Mouse (Mus musculus) liver, postnatal 0 days (tissue): ENCODE data around the gene Cmya5. TPM values are rescaled to one million over a fixed set of nuclear protein-coding genes. Genes with fewer than 3 reads are reported as not detected.
"Not testable (repeated sequence)": the region's sequence is repeated elsewhere in the genome, so short reads cannot be mapped to it uniquely, and the experiment has no call there.

Source experiments
- ATAC-seq: fragments of 200-750 bp; cut with Nextera tagmentation; 2 replicates; pipeline ENCODE4 v1.8.0; 2017; ENCODE audit warnings: mild to moderate bottlenecking, moderate library complexity
- DNase-seq: peaks from one replicate; pipeline ENCODE4 v3.0.0-alpha.2; 2016
- H3K27ac ChIP-seq: fragments of 300-500 bp; sonication (generic); 2 replicates; pipeline ENCODE4 v1.5.1; 2014; ENCODE audit warnings: antibody characterized with exemption, moderate library complexity, mild to moderate bottlenecking, low read depth
- H3K27me3 ChIP-seq: fragments of 300-500 bp; sonication (generic); 2 replicates; pipeline ENCODE4 v1.6.1; 2014; ENCODE audit warnings: low read length, control low read depth, mixed read lengths; ENCODE audit not compliant: insufficient read depth
- H3K36me3 ChIP-seq: fragments of 300-500 bp; sonication (generic); replicated peaks from 2 replicates; pipeline ENCODE4 v1.6.1; 2014; ENCODE audit warnings: mild to moderate bottlenecking, control low read depth, low read length, moderate library complexity, mixed read lengths; ENCODE audit not compliant: insufficient read depth
- H3K4me1 ChIP-seq: fragments of 300-500 bp; sonication (generic); 2 replicates; pipeline ENCODE4 v1.6.1; 2014; ENCODE audit warnings: antibody characterized with exemption, mild to moderate bottlenecking, control low read depth; ENCODE audit not compliant: insufficient read depth
- H3K4me2 ChIP-seq: fragments of 300-500 bp; sonication (generic); 2 replicates; pipeline ENCODE4 v1.6.1; 2014; ENCODE audit warnings: low read depth, mild to moderate bottlenecking, low read length, moderate library complexity, mixed read lengths
- H3K4me3 ChIP-seq: fragments of 300-500 bp; sonication (generic); 2 replicates; pipeline ENCODE4 v1.5.1; 2014; ENCODE audit warnings: low read depth, low read length
- H3K9ac ChIP-seq: fragments of 300-500 bp; sonication (generic); replicated peaks from 2 replicates; pipeline ENCODE4 v1.6.1; 2014; ENCODE audit warnings: mild to moderate bottlenecking, moderate library complexity
- H3K9me3 ChIP-seq: fragments of 300-500 bp; sonication (generic); 2 replicates; pipeline ENCODE4 v1.6.1; 2016; ENCODE audit warnings: mild to moderate bottlenecking, control low read depth, low read length, mixed read lengths
- CTCF ChIP-seq: sonication (generic); IDR thresholded peaks from 2 replicates; pipeline ENCODE4 v1.5.1; 2016; ENCODE audit warnings: antibody characterized with exemption, low read depth
- EP300 ChIP-seq: IDR thresholded peaks from 2 replicates; pipeline ENCODE4 v1.6.1; 2016; ENCODE audit warnings: antibody characterized with exemption, low read depth, mild to moderate bottlenecking
- WGBS: fragments of 180-500 bp; shearing (Covaris S2); extraction: QIAGEN DNeasy Blood & Tissue Kit; methylation state at CpG from one replicate; pipeline ENCODE4 v1.1.7; 2014; ENCODE audit not compliant: insufficient replicate concordance; 5-methylcytosine and 5-hydroxymethylcytosine counted together
- polyA plus RNA-seq: library from polyadenylated mRNA; unstranded; fragments of >200 nt; fragmentation: Nextera tagmentation; extraction: Ambion mirVana; gene quantifications from 2 replicates; pipeline ENCODE4 v1.2.1, GENCODE M21; 2015

Gene Cmya5
- polyA plus RNA-seq, 1 experiment from 2014 or later: 0.01 TPM

DNA sequence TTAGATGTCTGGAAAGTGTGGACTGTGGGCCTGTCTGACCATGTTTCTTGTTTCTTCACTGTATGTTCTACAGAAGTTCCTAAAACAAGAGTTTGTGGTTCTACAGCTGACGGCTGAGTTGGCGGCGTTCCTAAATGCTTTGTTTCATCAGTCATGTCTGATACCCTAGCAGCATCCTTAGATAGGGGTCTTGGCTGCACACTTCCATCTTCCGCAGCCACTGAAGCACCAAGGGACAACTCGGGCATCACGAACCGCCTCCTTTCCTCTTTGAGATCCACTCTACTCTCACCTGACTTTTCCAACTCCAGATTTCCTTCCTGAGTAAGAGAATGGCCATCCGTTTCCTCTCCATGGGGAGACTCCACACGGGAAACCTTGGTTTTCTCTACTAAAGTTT lies 53.3 kb downstream of the Cmya5 start:
- DNase-seq: no peak
- Histone ChIP-seq H3K4me3 (no peak overlapping the region), H3K4me1 (peaks cover 10% of the 10 kb centered on the region; the same call in 1 of the 2 replicates), H3K9ac (no peak overlapping the region), H3K4me2 (no peak overlapping the region), H3K9me3 (no peaks in the 10 kb centered on the region), H3K27me3 (no peaks in the 10 kb centered on the region), H3K27ac (no peak overlapping the region), H3K36me3 (no peaks in the 10 kb centered on the region)
- ATAC-seq: no peak
- 76% methylated on average over 9 of the region's 9 CpGs for WGBS
- no peak for TF ChIP-seq EP300
- no peak for TF ChIP-seq CTCF

DNA sequence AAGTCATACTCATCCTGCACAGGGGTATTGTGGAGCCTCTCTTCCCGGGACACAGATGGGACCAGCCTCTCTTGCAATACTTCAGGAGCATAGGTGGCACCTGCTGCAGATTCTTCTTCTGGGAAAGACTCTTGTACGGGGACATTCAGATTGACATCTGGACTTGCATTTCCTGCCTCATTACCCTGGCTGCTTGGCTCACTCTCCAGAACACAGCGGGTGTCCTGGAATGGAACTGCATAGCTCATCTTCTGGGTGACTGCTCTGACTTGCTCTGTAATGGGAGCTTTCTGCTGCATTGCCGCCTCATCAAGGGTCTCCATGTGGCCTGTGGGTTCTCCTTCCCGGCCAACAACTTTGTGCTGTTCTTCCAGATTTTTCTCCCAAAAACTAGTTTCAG lies 55.0 kb downstream of the Cmya5 start:
- H3K4me1 ChIP-seq: 0 out of 2 replicates have a peak, but pooled peaks cover 4% of the 10 kb centered on the region
- H3K36me3 ChIP-seq: no peaks in the 10 kb centered on the region
- H3K9me3 ChIP-seq: no peaks in the 10 kb centered on the region
- DNase-seq (no peak), ATAC-seq (no peak)
- TF ChIP-seq CTCF: no peak
- TF ChIP-seq EP300: no peak
- 65% methylated on average over 5 of the region's 5 CpGs for WGBS
- no peak overlapping the region for H3K27ac ChIP-seq
- H3K27me3 ChIP-seq: no peaks in the 10 kb centered on the region
- no peak overlapping the region for H3K4me2 ChIP-seq
- no peak overlapping the region for H3K9ac ChIP-seq
- H3K4me3 ChIP-seq: no peak overlapping the region

DNA sequence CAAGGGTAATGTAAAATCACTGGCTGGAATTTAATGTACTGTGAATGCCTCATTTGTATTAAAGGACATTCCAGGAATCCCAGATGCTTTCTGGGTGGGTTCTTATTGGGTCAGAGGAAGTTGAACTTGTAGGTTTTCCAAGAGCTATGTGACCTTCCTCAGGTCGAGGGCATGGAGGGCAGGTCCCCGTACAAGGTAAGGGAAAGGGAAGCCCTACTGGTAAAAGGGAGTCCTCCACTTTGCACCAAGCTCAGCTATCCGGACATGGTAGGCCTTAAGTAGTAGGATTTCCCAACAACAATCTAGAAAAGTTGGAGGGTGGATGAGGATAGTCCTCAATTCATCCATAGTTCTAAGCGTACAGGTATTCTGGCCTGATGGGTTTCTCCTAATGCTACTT lies 58.8 kb downstream of the Cmya5 start:
- Histone ChIP-seq H3K9me3 (no peaks in the 10 kb centered on the region), H3K27me3 (no peaks in the 10 kb centered on the region), H3K4me1 (no peaks in the 10 kb centered on the region), H3K9ac (no peak overlapping the region), H3K27ac (no peak overlapping the region), H3K4me2 (no peak overlapping the region), H3K4me3 (no peak overlapping the region), H3K36me3 (no peaks in the 10 kb centered on the region)
- WGBS: 72% methylated on average over 4 of the region's 4 CpGs
- TF ChIP-seq EP300 (no peak), CTCF (no peak)
- DNase-seq (no peak), ATAC-seq (no peak)

DNA sequence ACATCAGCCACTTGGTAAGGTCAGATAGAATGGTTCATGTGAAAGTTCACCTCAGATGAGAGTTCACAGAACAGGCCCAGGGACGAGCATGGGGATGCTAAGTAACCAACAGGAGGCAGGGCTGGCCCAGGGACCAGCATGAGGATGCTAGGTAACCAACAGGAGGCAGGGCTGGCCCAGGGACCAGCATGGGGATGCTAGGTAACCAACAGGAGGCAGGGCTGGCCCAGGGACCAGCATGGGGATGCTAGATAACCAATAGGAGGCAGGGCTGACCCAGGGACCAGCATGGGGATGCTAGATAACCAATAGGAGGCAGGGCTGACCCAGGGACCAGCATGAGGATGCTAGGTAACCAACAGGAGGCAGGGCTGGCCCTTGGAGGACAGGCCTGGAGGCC lies 62.2 kb downstream of the Cmya5 start:
- not testable (repeated sequence) for H3K9me3 ChIP-seq, H3K36me3 ChIP-seq, H3K27ac ChIP-seq, DNase-seq, H3K27me3 ChIP-seq, H3K9ac ChIP-seq, H3K4me3 ChIP-seq, H3K4me2 ChIP-seq, ATAC-seq, H3K4me1 ChIP-seq
- WGBS: 39% methylated on average over 1 of the region's 1 CpGs
- TF ChIP-seq CTCF: 0 out of 2 replicates have a peak, but pooled peaks have one; percentile 13

DNA sequence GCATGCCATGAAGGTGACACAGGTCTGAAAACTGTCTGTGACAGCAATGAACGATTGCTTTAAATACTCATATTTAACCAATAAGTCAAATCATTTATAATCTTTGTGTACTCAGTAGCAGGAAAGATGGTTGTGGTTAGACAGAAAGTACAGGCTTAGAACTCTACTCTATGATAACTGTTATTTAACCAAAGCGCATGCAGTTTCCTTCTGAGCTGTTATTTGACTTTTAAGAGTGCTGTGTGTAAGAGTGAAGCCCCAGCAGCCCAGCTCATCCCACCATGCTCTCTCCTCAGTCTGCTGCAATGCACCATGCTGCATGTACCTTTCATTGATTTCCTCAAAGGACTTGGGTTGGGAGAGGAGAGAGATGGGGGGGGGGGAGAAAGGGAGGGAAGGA lies 63.7 kb downstream of the Cmya5 start:
- no peak for ATAC-seq
- WGBS: 73% methylated on average over 2 of the region's 2 CpGs

DNA sequence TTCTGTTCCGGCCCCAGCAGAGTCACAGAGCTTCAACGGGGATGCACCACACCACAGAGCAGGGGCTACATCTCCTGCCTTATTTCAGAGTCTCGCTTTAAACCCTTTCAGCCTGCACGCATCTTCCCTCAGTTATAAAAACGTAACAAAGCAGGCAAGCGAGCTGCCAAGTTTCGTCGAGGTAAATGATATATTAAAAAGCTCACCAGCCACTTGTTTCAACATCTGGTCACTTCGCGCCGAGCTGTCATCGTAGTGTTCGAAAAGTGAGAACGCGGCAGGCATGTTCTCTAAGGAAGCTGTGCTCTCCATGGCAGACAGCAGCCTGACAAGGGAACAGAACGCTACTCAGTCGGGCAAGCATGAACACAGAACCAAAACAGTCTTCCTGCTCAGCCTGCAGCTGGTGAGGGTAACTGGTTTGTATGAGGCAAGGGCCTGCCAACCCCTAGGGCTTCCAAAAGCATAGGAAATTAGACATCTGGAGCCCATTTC lies 70.3 kb downstream of the Cmya5 start:
- DNase-seq: no peak
- no peak for ATAC-seq
- H3K27ac ChIP-seq: no peak overlapping the region
- no peaks in the 10 kb centered on the region for H3K4me1 ChIP-seq
- no peaks in the 10 kb centered on the region for H3K36me3 ChIP-seq
- no peaks in the 10 kb centered on the region for H3K27me3 ChIP-seq
- 65% methylated on average over 17 of the region's 17 CpGs for WGBS
- no peak overlapping the region for H3K9ac ChIP-seq
- H3K4me2 ChIP-seq: no peak overlapping the region
- H3K9me3 ChIP-seq: 0 out of 2 replicates have a peak, but pooled peaks cover 3% of the 10 kb centered on the region
- no peak overlapping the region for H3K4me3 ChIP-seq
- no peak for TF ChIP-seq EP300
- no peak for TF ChIP-seq CTCF

More for the DNA sequence above, 63.7 kb downstream of the Cmya5 start:
- no peak for DNase-seq
- TF ChIP-seq CTCF: no peak
- TF ChIP-seq EP300: no peak
- Histone ChIP-seq H3K9me3 (0 out of 2 replicates have a peak, but pooled peaks cover 3% of the 10 kb centered on the region), H3K27ac (no peak overlapping the region), H3K4me3 (no peak overlapping the region), H3K4me1 (no peaks in the 10 kb centered on the region), H3K4me2 (no peak overlapping the region), H3K9ac (no peak overlapping the region), H3K36me3 (no peaks in the 10 kb centered on the region), H3K27me3 (no peaks in the 10 kb centered on the region)

DNA sequence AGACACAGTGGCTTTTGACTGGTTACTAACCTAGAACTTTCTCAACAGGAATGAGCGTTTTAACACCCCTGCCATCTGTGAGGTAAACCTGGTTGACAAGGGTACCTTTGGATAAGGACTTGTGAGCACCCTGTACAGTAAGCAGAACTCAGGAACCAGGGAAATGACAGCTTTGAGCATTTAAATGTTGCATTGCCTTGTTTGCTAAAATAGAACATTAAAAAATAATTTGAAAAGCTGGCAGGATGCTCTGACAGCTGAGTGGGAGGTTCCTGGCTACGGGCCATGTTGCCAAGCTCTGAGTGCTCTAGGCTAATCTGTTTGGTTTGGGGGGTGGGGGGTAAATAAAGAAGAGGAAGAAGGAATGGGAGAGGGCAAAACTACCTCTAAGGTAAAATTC lies 70.9 kb downstream of the Cmya5 start:
- Histone ChIP-seq H3K9ac (no peak overlapping the region), H3K36me3 (no peaks in the 10 kb centered on the region), H3K4me1 (no peaks in the 10 kb centered on the region), H3K9me3 (0 out of 2 replicates have a peak, but pooled peaks cover 3% of the 10 kb centered on the region), H3K4me3 (no peak overlapping the region), H3K4me2 (no peak overlapping the region), H3K27me3 (no peaks in the 10 kb centered on the region), H3K27ac (no peak overlapping the region)
- no peak for TF ChIP-seq EP300
- TF ChIP-seq CTCF: no peak
- no peak for ATAC-seq
- peak; percentile 37 for DNase-seq
- 46% methylated on average over 2 of the region's 2 CpGs for WGBS
